In the genomic region with DNA sequence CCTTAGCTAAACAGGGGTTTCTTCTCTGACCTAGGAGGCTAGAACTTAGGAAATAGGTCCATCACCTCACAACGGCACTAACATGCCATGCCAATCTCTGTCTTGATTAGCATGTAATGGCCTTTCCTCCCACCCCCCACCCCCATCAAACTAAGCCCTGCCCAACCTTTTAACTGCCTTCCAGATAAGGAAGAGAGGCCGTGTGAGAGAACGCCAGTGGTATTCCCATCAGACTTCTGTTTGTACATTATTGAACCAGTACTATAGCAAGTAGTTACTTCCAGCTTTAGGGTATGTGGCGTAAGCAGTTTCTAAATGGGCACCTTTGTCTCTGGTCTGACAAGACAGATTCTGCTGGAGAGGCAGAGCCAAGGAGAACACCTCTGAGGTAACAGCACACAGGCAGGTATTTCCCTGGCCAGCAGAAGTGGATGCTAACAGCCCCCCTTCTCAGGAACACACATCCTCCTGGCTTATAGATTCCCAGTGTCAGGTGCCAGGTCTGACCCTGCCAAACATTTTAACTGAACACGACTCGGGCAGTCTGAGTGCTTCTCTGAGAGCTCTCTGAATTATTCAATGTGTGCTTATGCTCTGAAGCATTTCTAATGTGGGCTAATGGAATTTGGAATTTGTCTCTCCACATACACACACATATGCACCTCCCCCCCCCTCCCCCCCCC, we compare ENCODE assay signal across 17 mouse cellular contexts. TPM values are rescaled to one million over a fixed set of nuclear protein-coding genes. Genes with fewer than 3 reads are reported as not detected.
DNase-seq lines count a peak whose midpoint lies in the region; ATAC-seq and TF ChIP-seq lines count a peak whose summit lies in the region.
"Had no signal": no experiment of that assay in that cellular context is flagged by ENCODE, and none has a peak within 500 bp of the region (broad histone marks: within the 10 kb centered on the region; RNA-seq: fewer than 3 reads in every experiment).

No protein-coding gene starts in this region.

- no peaks in the 10 kb centered on the region for H3K9me3 ChIP-seq in forebrain, postnatal 0 days (ENCODE audit: low read length)
- H3K9me3 ChIP-seq in intestine, embryonic 16.5 days (ENCODE audit: control insufficient read depth, low read length) = no peaks in the 10 kb centered on the region
- no peaks in the 10 kb centered on the region for H3K9me3 ChIP-seq in midbrain, embryonic 14.5 days (ENCODE audit: control insufficient read depth, low read length)
- H3K9me3 ChIP-seq in kidney, embryonic 16.5 days (ENCODE audit: low read length) = no peaks in the 10 kb centered on the region
- H3K9me3 ChIP-seq: embryonic facial prominence, embryonic 12.5 days; limb, embryonic 10.5 days had no signal

- H3K27me3 ChIP-seq in forebrain, postnatal 0 days (ENCODE audit: insufficient read depth, low read length) = no peaks in the 10 kb centered on the region
- H3K27me3 ChIP-seq in intestine, embryonic 16.5 days (replicated peaks; ENCODE audit: control insufficient read depth, insufficient read depth, low read length) = no peaks in the 10 kb centered on the region
- no peaks in the 10 kb centered on the region for H3K27me3 ChIP-seq in midbrain, embryonic 14.5 days (ENCODE audit: control insufficient read depth, insufficient read depth, low read length)
- H3K27me3 ChIP-seq in kidney, embryonic 16.5 days (ENCODE audit: insufficient read depth, low read length) = no peaks in the 10 kb centered on the region

- H3K27ac ChIP-seq in forebrain, postnatal 0 days (ENCODE audit: low read depth, low read length) = peak overlapping the region; percentile 97
- no peak overlapping the region for H3K27ac ChIP-seq in intestine, embryonic 16.5 days (ENCODE audit: low read length)
- peak overlapping the region; percentile 98 for H3K27ac ChIP-seq in midbrain, embryonic 14.5 days (replicated peaks; ENCODE audit: low read depth, low read length)
- H3K27ac ChIP-seq in kidney, embryonic 16.5 days (ENCODE audit: low read length) = no peak overlapping the region
- H3K27ac ChIP-seq: embryonic facial prominence, embryonic 12.5 days; limb, embryonic 10.5 days had no signal

- intact Hi-C loops in heart, postnatal 25 days (cut with DNase I) = no loop called here

- H3K36me3 ChIP-seq in forebrain, postnatal 0 days (ENCODE audit: insufficient read depth) = no peaks in the 10 kb centered on the region
- no peaks in the 10 kb centered on the region for H3K36me3 ChIP-seq in intestine, embryonic 16.5 days (ENCODE audit: control insufficient read depth, insufficient read depth, low read length)
- no peaks in the 10 kb centered on the region for H3K36me3 ChIP-seq in midbrain, embryonic 14.5 days (ENCODE audit: control insufficient read depth, insufficient read depth, low read length)
- H3K36me3 ChIP-seq in kidney, embryonic 16.5 days (ENCODE audit: insufficient read depth, low read length) = no peaks in the 10 kb centered on the region
- H3K36me3 ChIP-seq: embryonic facial prominence, embryonic 12.5 days; limb, embryonic 10.5 days had no signal

- H3K4me1 ChIP-seq in forebrain, postnatal 0 days (ENCODE audit: insufficient read depth) = peaks cover 34% of the 10 kb centered on the region
- 0 out of 2 replicates have a peak, but pooled peaks cover 5% of the 10 kb centered on the region for H3K4me1 ChIP-seq in intestine, embryonic 16.5 days (ENCODE audit: control insufficient read depth, insufficient read depth, low read length)
- H3K4me1 ChIP-seq in midbrain, embryonic 14.5 days (ENCODE audit: control insufficient read depth, insufficient read depth, low read length) = peaks cover 60% of the 10 kb centered on the region
- H3K4me1 ChIP-seq in kidney, embryonic 16.5 days (ENCODE audit: insufficient read depth, low read length) = peaks cover 18% of the 10 kb centered on the region; the same call in 1 of the 2 replicates

- H3K4me2 ChIP-seq in forebrain, postnatal 0 days (ENCODE audit: low read depth) = no peak overlapping the region
- no peak overlapping the region for H3K4me2 ChIP-seq in intestine, embryonic 16.5 days (ENCODE audit: low read depth, low read length)
- 0 out of 2 replicates have a peak overlapping the region, but pooled peaks have one; percentile 18 for H3K4me2 ChIP-seq in midbrain, embryonic 14.5 days (ENCODE audit: low read length)
- H3K4me2 ChIP-seq in kidney, embryonic 16.5 days (replicated peaks; ENCODE audit: low read depth, low read length) = no peak overlapping the region
- H3K4me2 ChIP-seq: embryonic facial prominence, embryonic 12.5 days had no signal

- H3K4me3 ChIP-seq in forebrain, postnatal 0 days (ENCODE audit: low read depth, low read length) = no peak overlapping the region
- H3K4me3 ChIP-seq in intestine, embryonic 16.5 days (ENCODE audit: low read length) = no peak overlapping the region
- no peak overlapping the region for H3K4me3 ChIP-seq in midbrain, embryonic 14.5 days (replicated peaks; ENCODE audit: low read depth, low read length)
- no peak overlapping the region for H3K4me3 ChIP-seq in kidney, embryonic 16.5 days (ENCODE audit: low read length)
- H3K4me3 ChIP-seq: embryonic facial prominence, embryonic 12.5 days; limb, embryonic 10.5 days had no signal

- no peak for TF ChIP-seq CTCF in forebrain, postnatal 0 days (IDR thresholded peaks at IDR 0.05; ENCODE audit: low read depth)

- WGBS in forebrain, postnatal 0 days = 32% methylated on average over 6 of the region's 6 CpGs
- 38% methylated on average over 6 of the region's 6 CpGs for WGBS in intestine, embryonic 16.5 days
- WGBS in midbrain, embryonic 14.5 days = 25% methylated on average over 6 of the region's 6 CpGs
- WGBS in kidney, embryonic 16.5 days = 53% methylated on average over 6 of the region's 6 CpGs

- no peak for ATAC-seq in forebrain, postnatal 0 days
- ATAC-seq in intestine, embryonic 16.5 days = peak; percentile 78
- ATAC-seq in midbrain, embryonic 14.5 days (ENCODE audit: low FRiP score, low TSS enrichment) = no peak
- ATAC-seq in kidney, embryonic 16.5 days (ENCODE audit: low FRiP score, low TSS enrichment) = no peak

- peak; percentile 5 for DNase-seq in fat pad, adult 2 months (ENCODE audit: extremely low read depth, low read depth, low spot score)
- no peak for DNase-seq in forebrain, postnatal 0 days
- DNase-seq in midbrain, embryonic 14.5 days = no peak
- DNase-seq in heart, postnatal 25 days (ENCODE audit: low spot score) = no peak
- DNase-seq in spleen, postnatal 10 days (ENCODE audit: low spot score in 2 of 2) = no peak
- DNase-seq in thymus, adult 18-20 months = no peak
- DNase-seq: cerebellum, postnatal 14 days; heart, adult 18-20 months had no signal

- H3K9ac ChIP-seq in forebrain, postnatal 0 days = 0 out of 2 replicates have a peak overlapping the region, but pooled peaks have one; percentile 25
- H3K9ac ChIP-seq in intestine, embryonic 16.5 days (ENCODE audit: low read depth, low read length) = no peak overlapping the region
- no peak overlapping the region; the same call in 1 of the 2 replicates for H3K9ac ChIP-seq in midbrain, embryonic 14.5 days (replicated peaks; ENCODE audit: low read length)
- H3K9ac ChIP-seq in kidney, embryonic 16.5 days (replicated peaks; ENCODE audit: low read length) = no peak overlapping the region
- H3K9ac ChIP-seq: embryonic facial prominence, embryonic 12.5 days had no signal

RNA-seq across cellular contexts. Expression of a gene that starts 22.2 kb away (rescaled TPM):
- total RNA-seq in forebrain, postnatal 0 days (2014; rRNA removed) = 267 and 333 TPM in 2 replicates
- polyA plus RNA-seq in forebrain, postnatal 0 days (2015; fragmentation: Nextera tagmentation; extraction: Ambion mirVana) = 175 and 186 TPM in 2 replicates
- polyA plus RNA-seq in intestine, embryonic 16.5 days (2015; fragmentation: Nextera tagmentation; extraction: Ambion mirVana) = 5.5 and 8.0 TPM in 2 replicates
- polyA plus RNA-seq in midbrain, embryonic 14.5 days (2014; fragmentation: Nextera tagmentation; extraction: Ambion mirVana) = 117 and 136 TPM in 2 replicates
- under 1 TPM; 0.29 to 0.31 TPM for total RNA-seq in heart, postnatal 25 days (2021)
- 5.0 and 6.0 TPM in 2 replicates for polyA plus RNA-seq in kidney, embryonic 16.5 days (2015; fragmentation: Nextera tagmentation; extraction: Ambion mirVana)

RNA-seq across cellular contexts. Expression of a gene that starts 34.8 kb away (rescaled TPM):
- total RNA-seq in forebrain, postnatal 0 days (2014; rRNA removed) = not detected in 2 replicates
- polyA plus RNA-seq in forebrain, postnatal 0 days (2015; fragmentation: Nextera tagmentation; extraction: Ambion mirVana) = not detected in 2 replicates
- polyA plus RNA-seq in intestine, embryonic 16.5 days (2015; fragmentation: Nextera tagmentation; extraction: Ambion mirVana) = not detected in 2 replicates
- not detected in 2 replicates for polyA plus RNA-seq in midbrain, embryonic 14.5 days (2014; fragmentation: Nextera tagmentation; extraction: Ambion mirVana)
- not detected for total RNA-seq in heart, postnatal 25 days (2021)
- not detected in 2 replicates for polyA plus RNA-seq in kidney, embryonic 16.5 days (2015; fragmentation: Nextera tagmentation; extraction: Ambion mirVana)
- total RNA-seq: heart, adult 18-20 months; hematopoietic stem cell, adult 5-6 weeks; layer of hippocampus, adult 8-10 months had no signal
- polyA plus RNA-seq: embryonic facial prominence, embryonic 12.5 days; frontal cortex, adult 2 months; limb, embryonic 10.5 days; liver, embryonic 16.5 days; stomach, embryonic 16.5 days had no signal

Comparison
In these comparisons a context has a peak if more than half of its experiments do, and no peak if none do; other contexts are left out.
1. H3K27ac ChIP-seq: peak in forebrain, postnatal 0 days (single experiment) and midbrain, embryonic 14.5 days (single experiment); none in intestine, embryonic 16.5 days (single experiment) and kidney, embryonic 16.5 days (single experiment).
2. RNA of a gene that starts 22.2 kb away (polyA plus RNA-seq): 175 to 186 TPM in forebrain, postnatal 0 days and 117 to 136 TPM in midbrain, embryonic 14.5 days; 5.5 to 8.0 TPM in intestine, embryonic 16.5 days and 5.0 to 6.0 TPM in kidney, embryonic 16.5 days; every median in the first group is over 10 times any median in the second.